Mouse (Mus musculus) lung, postnatal 0 days (tissue): ENCODE results near the gene Tasp1. TPM values are rescaled to one million over a fixed set of nuclear protein-coding genes. Genes with fewer than 3 reads are reported as not detected.
A peak's percentile ranks its signal among the peaks of the same experiment; 100 is the strongest.

ENCODE experiments used
- ATAC-seq: fragments of 200-750 bp; cut with Nextera tagmentation; 2 replicates; pipeline ENCODE4 v1.8.0; 2017; ENCODE audit warnings: moderate library complexity
- DNase-seq: peaks from one replicate; pipeline ENCODE4 v3.0.0-alpha.2; 2016; ENCODE audit warnings: low spot score
- H3K27ac ChIP-seq: fragments of 300-500 bp; sonication (generic); 2 replicates; pipeline ENCODE4 v1.5.1; 2014; ENCODE audit warnings: antibody characterized with exemption, mild to moderate bottlenecking, low read length, mixed read lengths
- H3K27me3 ChIP-seq: fragments of 300-500 bp; sonication (generic); replicated peaks from 2 replicates; pipeline ENCODE4 v1.6.1; 2014; ENCODE audit warnings: low read length, mixed read lengths; ENCODE audit not compliant: insufficient read depth
- H3K36me3 ChIP-seq: fragments of 300-500 bp; sonication (generic); 2 replicates; pipeline ENCODE4 v1.6.1; 2014; ENCODE audit warnings: low read length, mixed read lengths; ENCODE audit not compliant: insufficient read depth
- H3K4me1 ChIP-seq: fragments of 300-500 bp; sonication (generic); 2 replicates; pipeline ENCODE4 v1.6.1; 2014; ENCODE audit warnings: antibody characterized with exemption, low read depth, low read length, mixed read lengths; ENCODE audit not compliant: insufficient read depth
- H3K4me2 ChIP-seq: fragments of 300-500 bp; sonication (generic); replicated peaks from 2 replicates; pipeline ENCODE4 v1.6.1; 2014; ENCODE audit warnings: low read depth, mild to moderate bottlenecking, low read length, moderate library complexity, mixed read lengths
- H3K4me3 ChIP-seq: fragments of 300-500 bp; sonication (generic); 2 replicates; pipeline ENCODE4 v1.5.1; 2014; ENCODE audit warnings: low read depth, low read length
- H3K9ac ChIP-seq: fragments of 300-500 bp; sonication (generic); replicated peaks from 2 replicates; pipeline ENCODE4 v1.6.1; 2014; ENCODE audit warnings: low read depth, mild to moderate bottlenecking
- H3K9me3 ChIP-seq: fragments of 300-500 bp; sonication (generic); 2 replicates; pipeline ENCODE4 v1.6.1; 2016; ENCODE audit warnings: low read length, mixed read lengths
- CTCF ChIP-seq: IDR thresholded peaks from 2 replicates; pipeline ENCODE4 v1.5.1; 2016; ENCODE audit warnings: antibody characterized with exemption, mild to moderate bottlenecking
- EP300 ChIP-seq: IDR thresholded peaks from 2 replicates; pipeline ENCODE4 v1.6.1; 2016; ENCODE audit warnings: antibody characterized with exemption, mild to moderate bottlenecking, control low read depth
- WGBS: fragments of 180-500 bp; shearing (Covaris S2); extraction: QIAGEN DNeasy Blood & Tissue Kit; methylation state at CpG from one replicate; pipeline ENCODE4 v1.1.7; 2014; 5-methylcytosine and 5-hydroxymethylcytosine counted together
- polyA plus RNA-seq: library from polyadenylated mRNA; unstranded; fragments of >200 nt; fragmentation: Nextera tagmentation; extraction: Ambion mirVana; gene quantifications from 2 replicates; pipeline ENCODE4 v1.2.1, GENCODE M21; 2015

Tasp1 gene
- polyA plus RNA-seq, 1 experiment from 2014 or later, result 13.3 TPM

DNA sequence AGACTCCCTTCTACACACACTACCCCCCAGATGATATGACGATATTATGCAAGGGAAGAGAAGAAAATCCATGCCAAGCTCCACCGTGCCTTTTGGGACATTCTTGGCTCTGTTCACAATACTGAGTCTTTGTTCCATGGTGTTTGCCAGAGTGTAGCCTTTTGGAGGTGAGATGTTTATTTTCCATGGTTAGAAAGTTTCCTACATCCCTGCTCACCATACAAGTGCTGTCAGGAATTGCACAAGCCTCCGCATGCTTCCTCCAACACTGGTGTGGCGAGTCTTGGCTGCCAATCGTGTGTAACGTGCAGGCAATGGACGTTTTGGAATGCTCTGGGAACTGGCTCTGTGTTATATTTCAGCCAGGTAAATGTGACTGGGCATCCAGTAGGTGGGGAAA is 262.6 kb downstream of the Tasp1 start:
- H3K36me3 ChIP-seq, result no peaks in the 10 kb centered on the region
- H3K9ac ChIP-seq, result no peak overlapping the region
- DNase-seq (peak; percentile 33), ATAC-seq (peak; percentile 26; the same call in 1 of the 2 replicates)
- no peak overlapping the region for H3K4me2 ChIP-seq
- 40% methylated on average over 7 of the region's 7 CpGs for WGBS
- H3K27me3 ChIP-seq, result no peaks in the 10 kb centered on the region
- no peak overlapping the region for H3K4me3 ChIP-seq
- no peak for TF ChIP-seq CTCF
- no peak for TF ChIP-seq EP300
- H3K9me3 ChIP-seq, result no peaks in the 10 kb centered on the region
- no peaks in the 10 kb centered on the region for H3K4me1 ChIP-seq
- H3K27ac ChIP-seq, result no peak overlapping the region

- peak; percentile 93 for DNase-seq
- Histone ChIP-seq H3K27ac (peak overlapping the region; percentile 67), H3K4me1 (no peaks in the 10 kb centered on the region), H3K9me3 (no peaks in the 10 kb centered on the region), H3K4me3 (no peak overlapping the region), H3K27me3 (no peaks in the 10 kb centered on the region), H3K36me3 (no peaks in the 10 kb centered on the region), H3K4me2 (no peak overlapping the region), H3K9ac (no peak overlapping the region)
- ATAC-seq, result peak; percentile 90
- WGBS, result 58% methylated on average over 9 of the region's 9 CpGs
- no peak for TF ChIP-seq CTCF
- peak; percentile 90 for TF ChIP-seq EP300
Observed at GRCm38 (mm10) chr2:139792345-139793120, 274.1 kb downstream of the Tasp1 start.

GRCm38 (mm10) chr2:139788658-139789057 is 277.9 kb downstream of the Tasp1 start:
- 35% methylated on average over 4 of the region's 4 CpGs for WGBS
- Histone ChIP-seq H3K36me3 (no peaks in the 10 kb centered on the region), H3K27me3 (no peaks in the 10 kb centered on the region), H3K9me3 (no peaks in the 10 kb centered on the region), H3K9ac (no peak overlapping the region), H3K4me3 (no peak overlapping the region), H3K4me1 (no peaks in the 10 kb centered on the region), H3K27ac (no peak overlapping the region), H3K4me2 (no peak overlapping the region)
- DNase-seq (peak; percentile 75), ATAC-seq (no peak)
- TF ChIP-seq CTCF, result no peak
- peak; percentile 79 for TF ChIP-seq EP300

DNA sequence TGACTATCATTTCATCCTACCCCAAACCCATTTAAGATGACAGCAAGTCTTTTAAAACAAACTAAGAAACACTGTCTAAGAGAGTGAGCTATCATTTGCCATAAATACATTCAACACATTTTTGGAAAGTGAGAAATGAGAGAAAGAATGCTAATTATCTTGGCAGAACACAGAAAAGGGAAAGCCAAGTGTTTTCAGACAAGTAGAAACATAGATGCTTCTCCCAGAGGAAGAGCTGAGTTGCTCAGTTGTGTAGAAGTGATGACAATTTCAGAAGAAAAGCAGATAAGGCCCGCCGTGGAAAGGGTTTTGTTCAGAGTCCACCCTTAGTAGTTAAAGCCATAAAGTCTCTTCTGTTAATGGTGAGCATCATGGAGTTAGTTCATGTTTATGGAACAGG is 281.7 kb downstream of the Tasp1 start:
- Histone ChIP-seq H3K36me3 (no peaks in the 10 kb centered on the region), H3K4me2 (no peak overlapping the region), H3K9ac (no peak overlapping the region), H3K4me1 (no peaks in the 10 kb centered on the region), H3K27ac (peak overlapping the region; percentile 20; the same call in 1 of the 2 replicates), H3K27me3 (no peaks in the 10 kb centered on the region), H3K9me3 (no peaks in the 10 kb centered on the region), H3K4me3 (no peak overlapping the region)
- TF ChIP-seq EP300, result peak; percentile 2; the same call in 1 of the 2 replicates
- TF ChIP-seq CTCF, result no peak
- ATAC-seq, result peak; percentile 46
- peak; percentile 58 for DNase-seq
- WGBS, result 48% methylated on average over 2 of the region's 2 CpGs

- Histone ChIP-seq H3K27ac (peak overlapping the region; percentile 22; the same call in 1 of the 2 replicates), H3K4me1 (no peaks in the 10 kb centered on the region), H3K9ac (no peak overlapping the region), H3K9me3 (no peaks in the 10 kb centered on the region), H3K4me2 (no peak overlapping the region), H3K4me3 (no peak overlapping the region), H3K27me3 (no peaks in the 10 kb centered on the region), H3K36me3 (no peaks in the 10 kb centered on the region)
- DNase-seq (peak; percentile 73), ATAC-seq (peak; percentile 73)
- WGBS, result 19% methylated on average over 1 of the region's 1 CpGs
- no peak for TF ChIP-seq CTCF
- no peak; the same call in 1 of the 2 replicates for TF ChIP-seq EP300
Observed at GRCm38 (mm10) chr2:139784465-139784864, 282.1 kb downstream of the Tasp1 start.

Other genes with a start within 250 kb of the Tasp1 start
- not detected in 2 replicates for gene Gm17374, start 85.2 kb upstream of the Tasp1 start, polyA plus RNA-seq
- gene Esf1, start 103.8 kb upstream of the Tasp1 start, polyA plus RNA-seq, result 12.1 and 15.1 TPM in 2 replicates
- gene Ndufaf5, start 103.8 kb upstream of the Tasp1 start, polyA plus RNA-seq, result 9.2 and 9.4 TPM in 2 replicates